Mouse (Mus musculus): ENCODE measurements around the gene Rnf135. TPM values are rescaled to one million over a fixed set of nuclear protein-coding genes. Genes with fewer than 3 reads are reported as not detected.

Rnf135 gene
- total and polyA plus RNA-seq, 3 experiments: 5.2 to 8.0 TPM; not detected in 1

DNA sequence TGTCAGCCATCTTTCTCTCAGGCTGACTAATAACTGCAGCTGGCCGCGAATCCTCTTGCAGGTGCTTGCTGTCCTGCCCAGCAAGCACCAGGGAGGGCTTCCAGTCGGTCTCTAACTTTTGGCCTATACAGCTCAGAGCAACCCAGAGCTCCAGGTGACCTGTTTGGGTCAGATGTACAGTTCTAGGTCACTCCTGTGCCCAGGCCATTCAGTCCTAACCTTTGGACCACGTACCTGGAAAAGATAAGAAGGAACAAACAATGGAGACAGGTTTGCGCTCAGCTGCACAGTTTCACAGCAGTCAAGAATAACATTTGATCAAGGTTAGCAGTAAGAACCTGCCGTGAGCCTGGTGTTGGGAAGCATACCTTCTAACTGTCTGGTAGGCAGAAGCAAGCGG, 24.6 kb upstream of the Rnf135 start:
- H3K27ac ChIP-seq (ENCODE audit: control insufficient read depth, low read depth, low read length): no peak overlapping the region
- no peaks in the 10 kb centered on the region for H3K9me3 ChIP-seq (replicated peaks; ENCODE audit: insufficient read depth, low read length)
- no peak overlapping the region for H3K9ac ChIP-seq (ENCODE audit: control insufficient read depth, low read depth, low read length, poor library complexity, severe bottlenecking)
- no peak for DNase-seq (ENCODE audit: low read depth, low spot score)
- peaks cover 4 to 12% of the 10 kb centered on the region in 2 experiments; a peak in 3 of 4 replicates for H3K27me3 ChIP-seq (ENCODE audit: control insufficient read depth in 1 of 2, insufficient read depth in 2 of 2, low read length in 2 of 2)
- H3K36me3 ChIP-seq (ENCODE audit: control insufficient read depth in 1 of 2, insufficient read depth in 2 of 2, low read length in 2 of 2): no peaks in the 10 kb centered on the region
- no peak for TF ChIP-seq MYC (IDR thresholded peaks at IDR 0.05; ENCODE audit: low read depth, low read length)
- TF ChIP-seq ELF1 (IDR thresholded peaks at IDR 0.05; ENCODE audit: low read depth, low read length): no peak
- no peak for TF ChIP-seq TBP (IDR thresholded peaks at IDR 0.05; ENCODE audit: low read depth, low read length)
- no peak for TF ChIP-seq POLR2AphosphoS5 (IDR thresholded peaks at IDR 0.05; ENCODE audit: borderline replicate concordance, low read depth, low read length)
- no peak for TF ChIP-seq CHD1 (IDR thresholded peaks at IDR 0.05; ENCODE audit: low read depth, low read length)
- no peak for TF ChIP-seq TAL1 (IDR thresholded peaks at IDR 0.05; ENCODE audit: low read length)
- TF ChIP-seq NELFE (IDR thresholded peaks at IDR 0.05; ENCODE audit: low read depth, low read length): no peak
- TF ChIP-seq GATA1 (IDR thresholded peaks at IDR 0.05; ENCODE audit: low read depth, low read length): no peak
- TF ChIP-seq ETS1 (IDR thresholded peaks at IDR 0.05; ENCODE audit: low read depth, low read length): no peak
- TF ChIP-seq E2F4 (IDR thresholded peaks at IDR 0.05; ENCODE audit: borderline replicate concordance, low read depth, low read length): no peak
- TF ChIP-seq MAFK (IDR thresholded peaks at IDR 0.05; ENCODE audit: borderline replicate concordance, low read depth, low read length): no peak
- no peak for TF ChIP-seq MXI1 (IDR thresholded peaks at IDR 0.05; ENCODE audit: low read depth, low read length)
- no peak for TF ChIP-seq SIN3A (IDR thresholded peaks at IDR 0.05; ENCODE audit: low read length)
- no peak for TF ChIP-seq RAD21 (IDR thresholded peaks at IDR 0.05; ENCODE audit: low read depth, low read length)
- TF ChIP-seq JUND (IDR thresholded peaks at IDR 0.05; ENCODE audit: low read depth, low read length): no peak
- TF ChIP-seq BHLHE40 (IDR thresholded peaks at IDR 0.05; ENCODE audit: borderline replicate concordance, low read depth, low read length): no peak
- TF ChIP-seq ZC3H11A (IDR thresholded peaks at IDR 0.05; ENCODE audit: low read depth, low read length): no peak
- no peak for TF ChIP-seq POLR2AphosphoS2 (IDR thresholded peaks at IDR 0.05; ENCODE audit: low read length)
- no peak for TF ChIP-seq CTCF (IDR thresholded peaks at IDR 0.05 in 2 of 3, conservative IDR thresholded peaks at IDR 0.05 in 1 of 3; ENCODE audit: control insufficient read depth in 1 of 3, insufficient read depth in 1 of 3, low read depth in 2 of 3, low read length in 3 of 3, poor library complexity in 1 of 3, severe bottlenecking in 1 of 3)
- no peak for TF ChIP-seq MAX (IDR thresholded peaks at IDR 0.05; ENCODE audit: low read length)
- no peaks in the 10 kb centered on the region; a peak in 1 of 4 replicates for H3K4me1 ChIP-seq (ENCODE audit: control insufficient read depth in 1 of 2, insufficient read depth in 2 of 2, low read length in 2 of 2)
- no peak overlapping the region for H3K4me3 ChIP-seq (ENCODE audit: control insufficient read depth in 1 of 2, insufficient read depth in 1 of 2, low read depth in 2 of 2, low read length in 2 of 2)
- H3K79me2 ChIP-seq (ENCODE audit: control insufficient read depth, insufficient read depth, low read length, poor library complexity): no peaks in the 10 kb centered on the region

DNA sequence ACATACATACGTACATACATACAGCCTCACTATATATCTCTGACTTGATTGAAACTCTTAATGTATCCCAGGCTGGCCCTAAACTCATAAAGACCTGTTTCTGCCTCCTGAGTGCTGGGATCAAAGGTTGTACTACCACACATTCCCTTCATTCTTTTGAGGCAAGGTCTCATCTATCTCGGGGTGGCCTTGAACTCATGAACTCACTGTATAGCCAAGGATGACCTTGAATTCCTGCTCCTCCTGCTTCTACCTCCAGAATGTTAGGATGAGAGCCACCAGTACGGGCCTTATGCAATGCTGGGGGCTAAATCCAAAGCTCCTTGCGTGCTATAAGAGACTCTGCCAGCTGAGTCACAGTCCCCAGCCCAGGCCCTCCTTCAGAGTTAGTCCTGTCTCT, 22.6 kb upstream of the Rnf135 start:
- DNase-seq (ENCODE audit: low read depth, low spot score): no peak
- Histone ChIP-seq H3K27ac (ENCODE audit: control insufficient read depth, low read depth, low read length) (no peak overlapping the region), H3K9ac (ENCODE audit: control insufficient read depth, low read depth, low read length, poor library complexity, severe bottlenecking) (no peak overlapping the region), H3K4me1 (ENCODE audit: control insufficient read depth in 1 of 2, insufficient read depth in 2 of 2, low read length in 2 of 2) (no peaks in the 10 kb centered on the region; a peak in 1 of 4 replicates), H3K4me3 (ENCODE audit: control insufficient read depth in 1 of 2, insufficient read depth in 1 of 2, low read depth in 2 of 2, low read length in 2 of 2) (no peak overlapping the region), H3K36me3 (ENCODE audit: control insufficient read depth in 1 of 2, insufficient read depth in 2 of 2, low read length in 2 of 2) (no peaks in the 10 kb centered on the region), H3K27me3 (ENCODE audit: control insufficient read depth in 1 of 2, insufficient read depth in 2 of 2, low read length in 2 of 2) (peaks cover 7 to 12% of the 10 kb centered on the region in 2 experiments; a peak in 3 of 4 replicates), H3K9me3 (replicated peaks; ENCODE audit: insufficient read depth, low read length) (no peaks in the 10 kb centered on the region), H3K79me2 (ENCODE audit: control insufficient read depth, insufficient read depth, low read length, poor library complexity) (no peaks in the 10 kb centered on the region)
- TF ChIP-seq RAD21 (IDR thresholded peaks at IDR 0.05; ENCODE audit: low read depth, low read length) (no peak), E2F4 (IDR thresholded peaks at IDR 0.05; ENCODE audit: borderline replicate concordance, low read depth, low read length) (no peak), MXI1 (IDR thresholded peaks at IDR 0.05; ENCODE audit: low read depth, low read length) (no peak), SIN3A (IDR thresholded peaks at IDR 0.05; ENCODE audit: low read length) (no peak), MAX (IDR thresholded peaks at IDR 0.05; ENCODE audit: low read length) (no peak), TCF12 (IDR thresholded peaks at IDR 0.05; ENCODE audit: low read depth, low read length) (no peak), JUND (IDR thresholded peaks at IDR 0.05; ENCODE audit: low read depth, low read length) (no peak), BHLHE40 (IDR thresholded peaks at IDR 0.05; ENCODE audit: borderline replicate concordance, low read depth, low read length) (no peak), MAFK (IDR thresholded peaks at IDR 0.05; ENCODE audit: borderline replicate concordance, low read depth, low read length) (no peak), MEF2A (IDR thresholded peaks at IDR 0.05; ENCODE audit: extremely low read depth, insufficient replicate concordance, low read depth, low read length, poor library complexity, severe bottlenecking) (no peak), CTCF (IDR thresholded peaks at IDR 0.05 in 2 of 3, conservative IDR thresholded peaks at IDR 0.05 in 1 of 3; ENCODE audit: control insufficient read depth in 1 of 3, insufficient read depth in 1 of 3, low read depth in 2 of 3, low read length in 3 of 3, poor library complexity in 1 of 3, severe bottlenecking in 1 of 3) (no peak), RCOR1 (IDR thresholded peaks at IDR 0.05; ENCODE audit: low read depth, low read length) (no peak), ZC3H11A (IDR thresholded peaks at IDR 0.05; ENCODE audit: low read depth, low read length) (no peak), ELF1 (IDR thresholded peaks at IDR 0.05; ENCODE audit: low read depth, low read length) (no peak)
